Mouse (Mus musculus): ENCODE results near the gene Farp1. TPM values are rescaled to one million over a fixed set of nuclear protein-coding genes. Genes with fewer than 3 reads are reported as not detected.
"Not testable (repeated sequence)": the region's sequence is repeated elsewhere in the genome, so short reads cannot be mapped to it uniquely, and the experiment has no call there.

Gene Farp1
- polyA plus RNA-seq, 1 experiment from 2014 or later: 40.9 TPM

DNA sequence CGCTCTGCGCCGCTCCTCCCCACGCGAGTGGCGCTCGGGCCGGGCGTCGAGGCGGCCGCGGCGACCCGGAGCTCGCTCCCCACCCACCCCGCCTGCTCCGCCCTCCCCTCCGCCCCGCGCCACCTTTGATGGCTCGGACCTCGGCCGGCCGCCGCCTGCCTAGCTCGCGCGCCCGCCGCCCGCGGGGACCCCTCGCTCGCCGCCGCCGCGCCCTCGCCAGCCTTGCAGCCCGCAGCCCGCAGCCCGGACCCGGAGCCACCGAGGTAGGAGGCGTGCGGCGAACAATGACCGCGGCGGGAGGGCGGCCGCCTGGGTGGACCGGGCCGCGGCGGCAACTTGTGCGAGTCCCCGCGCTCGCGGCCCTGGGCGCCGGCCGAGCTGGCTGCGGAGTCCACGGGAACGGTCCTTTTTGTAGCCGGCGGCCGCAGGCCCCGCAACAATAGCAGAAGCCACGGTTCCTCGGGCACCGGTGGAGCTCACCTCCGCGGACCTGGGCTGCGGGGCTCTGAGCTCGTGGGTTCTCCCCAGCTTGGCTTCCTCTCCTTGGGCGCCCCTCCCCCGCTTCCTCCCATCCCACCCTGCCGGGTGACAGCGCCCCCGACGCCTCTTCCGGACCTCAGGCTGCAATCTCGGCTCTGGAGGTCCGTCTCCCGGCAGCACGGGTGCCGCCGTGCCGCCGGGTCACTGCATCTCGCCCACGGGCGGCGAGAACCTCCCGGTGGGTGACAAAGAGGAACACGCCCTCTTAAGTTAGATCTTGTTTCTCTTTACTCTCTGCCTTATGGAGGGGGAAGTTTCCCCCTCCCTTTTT lies 868 bp downstream of the Farp1 start:
- WGBS: under 1% methylated on average over 60 of the region's 100 CpGs
- ATAC-seq (ENCODE audit: low FRiP score, low read depth): peak; percentile 77
- Histone ChIP-seq H3K4me2 (replicated peaks) (peak overlapping the region; percentile 94), H3K4me1 (peaks cover 48% of the 10 kb centered on the region), H3K27ac (peak overlapping the region; percentile 93), H3K9me3 (peaks cover 1% of the 10 kb centered on the region; the same call in 1 of the 2 replicates), H3K27me3 (peaks cover 10% of the 10 kb centered on the region; the same call in 1 of the 2 replicates), H3K4me3 (peak overlapping the region; percentile 93), H3K9ac (peak overlapping the region; percentile 98), H3K36me3 (no peaks in the 10 kb centered on the region)

DNA sequence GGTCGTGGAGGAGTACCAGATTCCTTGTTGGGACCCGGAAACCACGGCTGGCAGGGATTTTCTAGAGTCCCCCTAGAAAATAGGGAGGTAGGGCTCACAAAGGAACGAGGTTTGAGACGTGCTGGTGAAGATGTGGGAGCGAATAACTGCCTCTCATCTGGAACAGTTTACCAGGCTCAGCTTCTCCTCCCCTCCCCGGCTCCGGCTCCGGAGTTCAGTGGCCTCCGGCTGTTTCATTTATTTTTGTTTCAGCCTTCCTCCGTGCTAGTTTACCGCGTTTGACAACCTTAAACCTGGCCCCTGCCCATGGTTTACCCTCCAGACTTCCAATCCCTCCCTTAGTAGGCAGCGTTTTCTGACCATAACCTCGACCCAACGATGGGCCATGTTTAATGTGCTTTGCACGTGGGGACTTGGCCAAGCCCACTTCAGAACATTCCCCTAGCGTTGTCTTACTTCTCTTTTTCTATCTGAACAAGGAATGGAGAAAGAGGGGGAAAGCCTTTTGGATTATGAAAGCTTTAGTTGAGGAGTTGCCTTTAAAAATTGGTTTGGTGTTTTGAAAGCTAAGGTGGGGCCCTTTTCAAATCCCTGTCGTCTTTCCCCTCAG lies 1.7 kb downstream of the Farp1 start:
- H3K4me2 ChIP-seq (replicated peaks): peak overlapping the region; percentile 94
- peak; percentile 20; the same call in 1 of the 2 replicates for ATAC-seq (ENCODE audit: low FRiP score, low read depth)
- peak overlapping the region; percentile 98 for H3K9ac ChIP-seq
- under 1% methylated on average over 19 of the region's 19 CpGs for WGBS
- no peaks in the 10 kb centered on the region for H3K36me3 ChIP-seq
- H3K27ac ChIP-seq: peak overlapping the region; percentile 93
- H3K27me3 ChIP-seq: peaks cover 10% of the 10 kb centered on the region; the same call in 1 of the 2 replicates
- H3K4me1 ChIP-seq: peaks cover 48% of the 10 kb centered on the region
- peak overlapping the region; percentile 93 for H3K4me3 ChIP-seq
- H3K9me3 ChIP-seq: no peaks in the 10 kb centered on the region

DNA sequence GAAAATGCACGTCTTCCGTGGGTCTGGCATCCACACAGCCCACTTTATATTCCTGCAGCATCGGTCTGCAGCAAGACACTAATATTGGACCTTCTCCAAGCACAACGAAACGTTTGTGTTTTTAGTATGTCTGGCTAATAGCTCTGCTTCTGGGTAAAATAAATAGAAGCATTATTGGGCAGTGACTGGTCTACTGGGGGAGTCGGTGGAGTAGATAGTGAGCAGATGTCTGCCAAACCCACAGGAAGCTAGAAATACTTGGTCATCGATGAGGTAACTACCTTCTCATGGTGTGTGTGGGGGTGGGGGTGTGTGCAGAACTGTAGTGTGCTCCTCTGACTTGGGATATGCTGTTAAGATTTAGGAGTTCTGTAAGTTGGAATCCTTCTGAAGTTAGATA lies 2.3 kb downstream of the Farp1 start:
- Histone ChIP-seq H3K27ac (peak overlapping the region; percentile 93), H3K4me3 (peak overlapping the region; percentile 93), H3K27me3 (peaks cover 10% of the 10 kb centered on the region; the same call in 1 of the 2 replicates), H3K9ac (peak overlapping the region; percentile 98), H3K36me3 (no peaks in the 10 kb centered on the region), H3K4me2 (replicated peaks) (peak overlapping the region; percentile 94), H3K9me3 (no peaks in the 10 kb centered on the region), H3K4me1 (peaks cover 48% of the 10 kb centered on the region)
- ATAC-seq (ENCODE audit: low FRiP score, low read depth): 0 out of 2 replicates have a peak, but pooled peaks have one; percentile 25
- WGBS: 5% methylated on average over 7 of the region's 7 CpGs

DNA sequence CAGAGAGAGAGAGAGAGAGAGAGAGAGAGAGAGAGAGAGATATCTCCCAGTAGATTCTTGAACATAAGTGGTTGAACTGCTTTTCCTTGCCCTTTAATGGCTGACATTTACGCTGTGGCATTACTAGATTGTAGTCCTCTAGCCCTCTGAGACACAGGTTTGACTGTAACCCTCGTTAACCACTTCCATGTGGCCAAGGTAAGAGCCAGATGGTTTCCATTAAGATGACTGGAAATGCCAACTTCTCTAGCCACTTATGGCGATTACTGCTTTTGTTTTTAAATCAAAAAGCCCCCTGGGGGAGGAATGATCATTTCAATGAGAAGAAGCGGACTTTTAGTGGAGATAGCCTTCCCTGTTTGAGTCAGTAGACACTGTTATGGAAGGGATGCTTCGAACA lies 3.7 kb downstream of the Farp1 start:
- 15% methylated on average over 5 of the region's 5 CpGs for WGBS
- Histone ChIP-seq H3K4me3 (peak overlapping the region; percentile 93), H3K4me1 (peaks cover 57% of the 10 kb centered on the region), H3K9ac (peak overlapping the region; percentile 48; the same call in 1 of the 2 replicates), H3K9me3 (no peaks in the 10 kb centered on the region), H3K36me3 (no peaks in the 10 kb centered on the region), H3K27me3 (peaks cover 10% of the 10 kb centered on the region; the same call in 1 of the 2 replicates), H3K27ac (0 out of 2 replicates have a peak overlapping the region, but pooled peaks have one; percentile 45), H3K4me2 (replicated peaks) (peak overlapping the region; percentile 94)
- no peak for ATAC-seq (ENCODE audit: low FRiP score, low read depth)

DNA sequence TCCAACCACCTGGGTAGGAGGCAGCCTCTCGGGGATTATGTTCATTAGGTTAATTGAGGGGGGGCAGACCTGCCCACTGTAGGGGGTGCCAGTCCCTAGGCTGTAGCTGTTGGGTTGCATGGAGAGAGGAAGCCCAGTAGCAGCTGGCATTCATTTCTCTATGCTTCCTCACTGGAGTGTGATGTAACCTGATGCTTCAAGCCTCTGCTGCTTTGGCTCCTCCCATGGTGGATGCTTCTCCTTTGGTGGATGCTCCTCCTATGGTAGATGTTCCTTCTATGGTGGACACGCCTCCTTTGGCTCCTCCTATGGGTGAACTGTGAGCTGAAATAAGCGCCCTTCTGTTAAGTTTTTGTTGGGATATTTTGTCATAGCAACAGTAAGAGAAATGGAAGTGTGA lies 9.1 kb downstream of the Farp1 start:
- peaks cover 50% of the 10 kb centered on the region for H3K4me1 ChIP-seq

DNA sequence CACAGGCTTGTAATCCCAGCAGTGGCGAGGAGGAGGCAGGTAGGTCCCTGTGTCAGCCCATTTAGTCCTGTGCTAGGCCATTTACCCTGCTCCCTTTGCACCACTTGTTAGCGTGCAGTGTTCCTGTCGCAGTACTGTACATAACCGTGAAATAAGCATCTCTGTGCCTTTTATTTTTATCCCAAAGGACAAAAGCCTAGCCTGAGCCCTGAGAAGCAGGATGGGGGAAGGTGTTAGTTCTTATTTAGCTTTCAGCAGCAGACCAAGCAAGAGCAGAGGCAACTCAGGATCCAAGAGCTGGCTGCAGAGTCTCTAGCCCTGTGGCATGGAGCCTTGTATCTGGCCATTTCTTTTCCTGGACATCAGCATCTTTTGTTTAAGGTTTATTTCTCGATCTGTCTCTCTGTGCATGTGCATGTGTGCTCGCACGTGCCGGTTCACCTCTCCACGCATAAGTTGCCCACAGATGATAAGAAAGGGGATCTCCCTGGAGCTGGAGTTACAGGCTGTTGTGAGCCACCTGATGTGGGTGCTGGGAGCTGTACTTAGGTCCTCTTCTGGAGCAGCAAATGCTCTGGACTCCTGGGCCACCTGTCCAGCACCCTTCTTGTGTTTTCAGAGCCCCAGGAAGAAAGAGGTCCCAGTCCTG lies 11.4 kb downstream of the Farp1 start:
- H3K36me3 ChIP-seq: peaks cover 24% of the 10 kb centered on the region
- H3K27me3 ChIP-seq: no peaks in the 10 kb centered on the region
- no peaks in the 10 kb centered on the region for H3K9me3 ChIP-seq
- no peak for ATAC-seq (ENCODE audit: low FRiP score, low read depth)
- no peak overlapping the region for H3K9ac ChIP-seq
- WGBS: 78% methylated on average over 9 of the region's 9 CpGs
- H3K4me3 ChIP-seq: no peak overlapping the region
- H3K27ac ChIP-seq: no peak overlapping the region
- no peak overlapping the region for H3K4me2 ChIP-seq (replicated peaks)
- peaks cover 45% of the 10 kb centered on the region for H3K4me1 ChIP-seq

More for the DNA sequence above, 9.1 kb downstream of the Farp1 start:
- Histone ChIP-seq H3K9me3 (no peaks in the 10 kb centered on the region), H3K36me3 (peaks cover 24% of the 10 kb centered on the region), H3K9ac (no peak overlapping the region), H3K4me2 (replicated peaks) (no peak overlapping the region), H3K27me3 (no peaks in the 10 kb centered on the region), H3K27ac (no peak overlapping the region), H3K4me3 (no peak overlapping the region)
- 78% methylated on average over 3 of the region's 3 CpGs for WGBS
- ATAC-seq (ENCODE audit: low FRiP score, low read depth): no peak

DNA sequence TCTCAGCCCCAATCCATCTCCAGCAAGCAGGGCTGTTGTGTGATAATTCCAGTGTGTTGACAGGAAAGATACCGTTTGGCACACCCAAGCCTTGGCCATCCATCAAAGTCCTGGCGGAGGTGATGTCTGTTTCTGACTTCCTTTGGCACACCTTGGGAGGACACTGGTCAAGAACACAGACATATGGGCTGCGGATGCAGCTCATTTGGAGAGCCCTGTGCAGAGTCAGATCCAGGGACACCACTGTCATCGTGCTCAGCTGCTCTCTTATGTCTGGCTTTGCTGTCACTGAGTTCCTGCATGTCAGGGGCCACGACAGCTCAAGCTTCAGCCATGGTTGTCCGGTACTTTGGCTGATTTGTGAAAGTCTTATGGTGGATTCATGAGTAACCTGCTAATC lies 12.8 kb downstream of the Farp1 start:
- Histone ChIP-seq H3K9ac (no peak overlapping the region), H3K4me3 (no peak overlapping the region), H3K27me3 (no peaks in the 10 kb centered on the region), H3K4me1 (peaks cover 55% of the 10 kb centered on the region), H3K9me3 (no peaks in the 10 kb centered on the region), H3K36me3 (peaks cover 24% of the 10 kb centered on the region), H3K4me2 (replicated peaks) (no peak overlapping the region), H3K27ac (no peak overlapping the region)
- WGBS: 68% methylated on average over 6 of the region's 6 CpGs
- ATAC-seq (ENCODE audit: low FRiP score, low read depth): no peak

DNA sequence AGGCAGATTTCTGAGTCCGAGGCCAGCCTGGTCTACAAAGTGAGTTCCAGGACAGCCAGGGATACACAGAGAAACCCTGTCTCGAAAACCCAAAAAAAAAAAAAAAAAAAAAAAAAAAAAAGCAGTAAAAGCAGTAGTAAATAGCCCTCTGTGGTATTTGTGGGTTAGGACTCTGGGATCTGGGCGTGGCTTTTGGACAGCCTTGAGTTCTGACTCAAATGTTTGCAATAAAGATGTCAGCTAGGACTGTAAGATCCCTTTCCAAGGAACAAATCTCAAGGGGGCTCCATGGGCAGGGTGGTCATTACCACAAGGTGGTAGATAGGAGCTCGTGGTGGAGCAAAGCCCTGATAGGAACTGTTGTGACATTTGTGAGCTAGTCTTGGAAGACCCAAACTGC lies 16.0 kb downstream of the Farp1 start:
- not testable (repeated sequence) for H3K4me2 ChIP-seq (replicated peaks); H3K9ac ChIP-seq; H3K27ac ChIP-seq; H3K4me3 ChIP-seq; H3K9me3 ChIP-seq; H3K27me3 ChIP-seq; ATAC-seq (ENCODE audit: low FRiP score, low read depth)
- WGBS: 84% methylated on average over 3 of the region's 4 CpGs
- peaks cover 64% of the 10 kb centered on the region for H3K4me1 ChIP-seq
- H3K36me3 ChIP-seq: peaks cover 24% of the 10 kb centered on the region

DNA sequence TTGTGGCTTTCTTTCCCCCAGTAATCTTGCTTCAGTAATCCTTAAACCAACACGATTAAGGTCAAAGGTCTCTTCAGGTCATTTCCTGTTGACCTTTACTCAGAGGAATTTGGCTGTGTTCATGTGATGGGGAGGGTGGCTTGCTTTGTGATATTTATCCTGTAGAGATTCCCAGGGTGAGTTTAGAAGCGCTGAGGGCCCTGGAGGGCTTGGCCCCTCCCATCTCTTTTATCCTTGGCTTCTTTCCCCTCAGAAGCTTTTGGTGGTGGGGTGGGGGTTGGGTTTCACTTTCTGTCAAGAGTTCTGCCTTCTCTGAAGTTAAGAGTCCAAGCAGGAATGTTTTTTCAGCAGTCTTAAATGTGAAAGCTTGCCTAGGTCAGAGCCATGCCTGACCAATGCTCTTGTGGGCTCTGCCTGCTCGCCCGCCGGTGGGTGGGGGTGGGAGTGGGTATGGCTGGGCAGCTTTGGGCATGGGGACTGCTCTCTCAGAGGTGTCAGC lies 18.1 kb downstream of the Farp1 start:
- Histone ChIP-seq H3K27me3 (no peaks in the 10 kb centered on the region), H3K4me1 (peaks cover 76% of the 10 kb centered on the region), H3K9me3 (no peaks in the 10 kb centered on the region), H3K36me3 (peaks cover 9% of the 10 kb centered on the region), H3K9ac (no peak overlapping the region), H3K27ac (peak overlapping the region; percentile 82), H3K4me2 (replicated peaks) (peak overlapping the region; percentile 49), H3K4me3 (no peak overlapping the region)
- peak; percentile 17; the same call in 1 of the 2 replicates for ATAC-seq (ENCODE audit: low FRiP score, low read depth)
- 4% methylated on average over 5 of the region's 5 CpGs for WGBS

DNA sequence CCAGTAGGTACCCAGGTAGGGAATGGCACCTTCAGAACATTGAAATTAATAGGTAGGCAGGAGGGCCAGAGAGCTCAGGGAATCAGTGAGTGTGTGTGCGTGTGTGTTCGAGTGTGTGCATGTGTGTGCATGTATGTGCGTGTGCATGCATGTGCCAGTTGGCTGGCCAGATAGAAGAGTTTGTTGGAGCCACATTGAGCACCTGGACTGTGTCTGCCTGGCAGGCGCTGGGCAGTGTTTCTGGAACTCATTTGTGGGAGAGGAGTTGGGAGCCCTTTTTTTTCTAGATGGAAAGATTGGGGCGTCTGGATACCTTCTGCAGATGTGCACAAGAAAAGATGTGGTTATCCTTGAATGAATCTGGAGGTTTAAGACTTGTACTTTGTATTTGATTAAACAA lies 19.1 kb downstream of the Farp1 start:
- H3K9ac ChIP-seq: no peak overlapping the region
- WGBS: 27% methylated on average over 5 of the region's 5 CpGs
- peak overlapping the region; percentile 49 for H3K4me2 ChIP-seq (replicated peaks)
- peak; percentile 42; the same call in 1 of the 2 replicates for ATAC-seq (ENCODE audit: low FRiP score, low read depth)
- H3K27me3 ChIP-seq: no peaks in the 10 kb centered on the region
- peaks cover 8% of the 10 kb centered on the region; the same call in 1 of the 2 replicates for H3K36me3 ChIP-seq
- peak overlapping the region; percentile 82 for H3K27ac ChIP-seq
- H3K4me1 ChIP-seq: peaks cover 83% of the 10 kb centered on the region
- H3K9me3 ChIP-seq: no peaks in the 10 kb centered on the region
- no peak overlapping the region for H3K4me3 ChIP-seq

DNA sequence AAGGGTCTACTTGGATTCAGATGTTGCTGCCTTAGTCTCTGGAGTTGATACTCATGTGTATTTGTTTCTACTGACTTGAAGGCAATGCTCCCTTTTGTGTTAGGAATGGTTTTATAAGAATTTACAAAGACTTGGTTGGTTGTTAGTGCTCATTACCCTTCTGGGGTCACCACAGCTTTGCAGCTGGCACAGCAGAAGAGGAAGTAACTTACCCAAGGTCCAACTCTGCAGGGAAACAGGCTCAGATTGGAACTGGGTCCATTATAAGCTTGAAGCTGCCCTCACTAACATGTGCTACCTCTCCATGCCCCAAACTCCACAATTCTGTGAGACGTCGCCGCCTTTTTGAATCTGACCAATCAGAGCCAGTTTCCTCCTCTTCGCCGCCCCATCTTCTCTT lies 22.8 kb downstream of the Farp1 start:
- no peak for ATAC-seq (ENCODE audit: low FRiP score, low read depth)
- peaks cover 8% of the 10 kb centered on the region; the same call in 1 of the 2 replicates for H3K36me3 ChIP-seq
- no peaks in the 10 kb centered on the region for H3K27me3 ChIP-seq
- H3K9ac ChIP-seq: no peak overlapping the region
- no peak overlapping the region for H3K4me2 ChIP-seq (replicated peaks)
- H3K4me1 ChIP-seq: peaks cover 97% of the 10 kb centered on the region
- 96% methylated on average over 5 of the region's 5 CpGs for WGBS
- H3K9me3 ChIP-seq: no peaks in the 10 kb centered on the region
- H3K4me3 ChIP-seq: no peak overlapping the region
- no peak overlapping the region for H3K27ac ChIP-seq

DNA sequence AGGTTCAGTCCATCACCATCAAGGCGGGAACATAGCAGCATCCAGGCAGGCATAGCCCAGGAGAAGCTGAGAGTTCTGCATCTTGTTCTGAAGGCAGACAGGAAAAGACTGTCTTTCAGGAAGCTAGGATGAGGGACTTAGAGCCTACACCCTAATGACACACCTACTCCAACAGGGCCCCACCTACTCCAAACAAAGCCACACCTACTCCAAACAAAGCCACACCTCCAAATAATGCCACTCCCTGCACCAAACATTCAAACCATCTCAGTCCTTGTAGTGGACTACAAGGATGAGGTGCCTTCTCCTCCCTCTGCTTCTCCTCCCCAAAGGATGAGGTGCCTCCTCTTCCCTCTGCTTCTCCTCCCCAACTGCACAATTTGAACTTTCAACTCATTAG lies 23.5 kb downstream of the Farp1 start:
- no peak overlapping the region for H3K9ac ChIP-seq
- H3K27ac ChIP-seq: no peak overlapping the region
- H3K4me1 ChIP-seq: peaks cover 97% of the 10 kb centered on the region
- no peaks in the 10 kb centered on the region for H3K27me3 ChIP-seq
- no peak overlapping the region for H3K4me2 ChIP-seq (replicated peaks)
- H3K36me3 ChIP-seq: peaks cover 8% of the 10 kb centered on the region; the same call in 1 of the 2 replicates
- no peak for ATAC-seq (ENCODE audit: low FRiP score, low read depth)
- no peak overlapping the region for H3K4me3 ChIP-seq
- H3K9me3 ChIP-seq: no peaks in the 10 kb centered on the region
- WGBS: 96% methylated on average over 1 of the region's 1 CpGs
